Mouse (Mus musculus) megakaryocyte, adult 5-6 weeks (primary cell): ENCODE results near the gene Pms2. TPM values are rescaled to one million over a fixed set of nuclear protein-coding genes. Genes with fewer than 3 reads are reported as not detected.

Source experiments
- ATAC-seq: 2 replicates; pipeline ENCODE4 v1.8.0; 2016; ENCODE audit warnings: mild to moderate bottlenecking, inconsistent platforms; ENCODE audit not compliant: poor library complexity, severe bottlenecking
- total RNA-seq, 2 experiments: library from RNA; stranded (forward) in 1 of 2; stranded (reverse) in 1 of 2; fragments of 153-499, 151-499 nt in 1 of 2; fragments of 221-1000, 200-1000 nt in 1 of 2; gene quantifications; 2 replicates each; pipeline versions ENCODE4 v1.2.3 to v1.2.4; 2015 to 2017

The Pms2 gene
- total RNA-seq (2015), result 10.3 and 16.6 TPM in 2 replicates
- total RNA-seq (2017), result 17.7 and 35.3 TPM in 2 replicates

- peak; percentile 97 for ATAC-seq
Observed at GRCm38 (mm10) chr5:143909417-143910400, at the start of gene Pms2, which contains the start of gene Aimp2. Gene Pms2 (plus strand): TSS chr5:143909964. Gene Aimp2 (minus strand): TSS chr5:143909847.

- no peak for ATAC-seq
Observed at GRCm38 (mm10) chr5:143871547-143872169, 38.1 kb upstream of the Pms2 start.

- ATAC-seq, result no peak
Observed at GRCm38 (mm10) chr5:143874571-143874970, 35.2 kb upstream of the Pms2 start.

GRCm38 (mm10) chr5:143885274-143885673, 24.5 kb upstream of the Pms2 start:
- ATAC-seq, result no peak

- no peak for ATAC-seq
Observed at GRCm38 (mm10) chr5:143890741-143891140, 19.0 kb upstream of the Pms2 start.

GRCm38 (mm10) chr5:143892255-143892886, 17.4 kb upstream of the Pms2 start:
- no peak for ATAC-seq

- ATAC-seq, result peak; percentile 80
Observed at GRCm38 (mm10) chr5:143893396-143893795, 16.4 kb upstream of the Pms2 start.

GRCm38 (mm10) chr5:143897635-143898330, 12.0 kb upstream of the Pms2 start, which contains the start of gene Ankrd61:
Gene Ankrd61 (minus strand): TSS chr5:143897685.
- no peak for ATAC-seq

GRCm38 (mm10) chr5:143902111-143902510, 7.7 kb upstream of the Pms2 start:
- ATAC-seq, result no peak

- no peak for ATAC-seq
Observed at GRCm38 (mm10) chr5:143903813-143904212, 6.0 kb upstream of the Pms2 start.

GRCm38 (mm10) chr5:143906429-143906828, 3.3 kb upstream of the Pms2 start:
- no peak for ATAC-seq

GRCm38 (mm10) chr5:143908926-143909325, 838 bp upstream of the Pms2 start:
- no peak for ATAC-seq

GRCm38 (mm10) chr5:143916221-143916620, 6.5 kb downstream of the Pms2 start:
- no peak for ATAC-seq

GRCm38 (mm10) chr5:143917418-143917817, 7.7 kb downstream of the Pms2 start:
- peak; percentile 73 for ATAC-seq

GRCm38 (mm10) chr5:143918120-143918519, 8.4 kb downstream of the Pms2 start:
- ATAC-seq, result no peak

GRCm38 (mm10) chr5:143924781-143925452, 15.2 kb downstream of the Pms2 start:
- no peak for ATAC-seq

- ATAC-seq, result no peak
Observed at GRCm38 (mm10) chr5:143927875-143928274, 18.1 kb downstream of the Pms2 start, which contains the start of gene Gm42421. Gene Gm42421 (plus strand): TSS chr5:143928175.

- ATAC-seq, result no peak
Observed at GRCm38 (mm10) chr5:143929291-143929690, 19.5 kb downstream of the Pms2 start.

GRCm38 (mm10) chr5:143930656-143931055, 20.9 kb downstream of the Pms2 start:
- ATAC-seq, result no peak
